Mouse (Mus musculus): ENCODE measurements around the gene Sgms2. TPM values are rescaled to one million over a fixed set of nuclear protein-coding genes. Genes with fewer than 3 reads are reported as not detected.

The Sgms2 gene
- total RNA-seq, 4 experiments from 2014 or later, result 1.6 to 4.5 (median 2.7) TPM

Other genes starting within 250 kb of the Sgms2 start
- gene Hadh, start 219.3 kb downstream of the Sgms2 start, total RNA-seq (2022), result 10 to 100 TPM; 22.9 to 28.0 (median 26.1) TPM
- gene Cyp2u1, start 188.2 kb downstream of the Sgms2 start, total RNA-seq (2022), result 10 to 100 TPM; 17.0 to 20.6 (median 19.0) TPM
- 10 to 100 TPM; 63.5 to 71.4 (median 66.6) TPM for gene Papss1, start 73.4 kb upstream of the Sgms2 start, total RNA-seq (2022)